Mouse (Mus musculus) cortical plate, adult 2 months (tissue): ENCODE results near the gene Stard5.

Source experiments
- CTCF ChIP-seq: fragments of 200-500 bp; IDR thresholded peaks from 2 replicates; pipeline ENCODE4 v1.5.1; 2011; ENCODE audit warnings: mild to moderate bottlenecking, control low read depth, low read length; ENCODE audit not compliant: insufficient read depth; ENCODE audit errors: extremely low read depth
- POLR2A ChIP-seq: fragments of 200-500 bp; IDR thresholded peaks from 2 replicates; pipeline ENCODE4 v1.6.1; 2011; ENCODE audit warnings: mild to moderate bottlenecking, low read length, control low read depth; ENCODE audit not compliant: insufficient read depth; ENCODE audit errors: extremely low read depth

GRCm38 (mm10) chr7:83615272-83615671 is 16.5 kb upstream of the Stard5 start:
- TF ChIP-seq CTCF (no peak), POLR2A (no peak)
